Mouse (Mus musculus) kidney, embryonic 16.5 days (tissue): ENCODE results near the gene Mdc1. TPM values are rescaled to one million over a fixed set of nuclear protein-coding genes. Genes with fewer than 3 reads are reported as not detected.
A peak's percentile ranks its signal among the peaks of the same experiment; 100 is the strongest.

Source experiments
- ATAC-seq: fragments of 200-750 bp; cut with Nextera tagmentation; 2 replicates; pipeline ENCODE4 v1.8.0; 2017; ENCODE audit warnings: moderate TSS enrichment; ENCODE audit not compliant: low FRiP score, low TSS enrichment
- H3K27ac ChIP-seq: fragments of 300-500 bp; sonication (generic); 2 replicates; pipeline ENCODE4 v1.5.1; 2014; ENCODE audit warnings: low read length
- H3K27me3 ChIP-seq: fragments of 300-500 bp; sonication (generic); 2 replicates; pipeline ENCODE4 v1.6.1; 2014; ENCODE audit warnings: low read length, control low read depth, mixed read lengths; ENCODE audit not compliant: insufficient read depth
- H3K36me3 ChIP-seq: fragments of 300-500 bp; sonication (generic); 2 replicates; pipeline ENCODE4 v1.6.1; 2014; ENCODE audit warnings: low read length, control low read depth, mixed read lengths; ENCODE audit not compliant: insufficient read depth
- H3K4me1 ChIP-seq: fragments of 300-500 bp; sonication (generic); 2 replicates; pipeline ENCODE4 v1.6.1; 2014; ENCODE audit warnings: low read length, control low read depth, mixed read lengths; ENCODE audit not compliant: insufficient read depth
- H3K4me2 ChIP-seq: fragments of 300-500 bp; sonication (generic); replicated peaks from 2 replicates; pipeline ENCODE4 v1.6.1; 2014; ENCODE audit warnings: low read depth, low read length
- H3K4me3 ChIP-seq: fragments of 300-500 bp; sonication (generic); 2 replicates; pipeline ENCODE4 v1.5.1; 2014; ENCODE audit warnings: mild to moderate bottlenecking, low read length
- H3K9ac ChIP-seq: fragments of 300-500 bp; sonication (generic); replicated peaks from 2 replicates; pipeline ENCODE4 v1.6.1; 2014; ENCODE audit warnings: low read length
- H3K9me3 ChIP-seq: fragments of 300-500 bp; sonication (generic); 2 replicates; pipeline ENCODE4 v1.6.1; 2016; ENCODE audit warnings: low read length, control low read depth
- WGBS: fragments of 180-500 bp; shearing (Covaris S2); extraction: QIAGEN DNeasy Blood & Tissue Kit; methylation state at CpG from one replicate; pipeline ENCODE4 v1.1.7; 2014; 5-methylcytosine and 5-hydroxymethylcytosine counted together
- polyA plus RNA-seq: library from polyadenylated mRNA; unstranded; fragments of >200 nt; fragmentation: Nextera tagmentation; extraction: Ambion mirVana; gene quantifications from 2 replicates; pipeline ENCODE4 v1.2.1, GENCODE M21; 2015

The Mdc1 gene
- polyA plus RNA-seq = 16.3 and 16.7 TPM in 2 replicates

GRCm38 (mm10) chr17:35841076-35841950 is at the start of gene Mdc1:
Mdc1 (plus strand) TSS chr17:35841515.
- H3K36me3 ChIP-seq = peaks cover 19% of the 10 kb centered on the region
- peak within 1 kb of the TSS; percentile 76 for H3K4me3 ChIP-seq
- peak; percentile 92 for ATAC-seq
- H3K4me1 ChIP-seq = peaks cover 19% of the 10 kb centered on the region
- H3K9me3 ChIP-seq = no peaks in the 10 kb centered on the region
- WGBS = under 1% methylated on average over 59 of the region's 59 CpGs
- H3K9ac ChIP-seq = peak within 1 kb of the TSS; percentile 84
- H3K27ac ChIP-seq = peak within 1 kb of the TSS; percentile 91
- H3K4me2 ChIP-seq = peak within 1 kb of the TSS; percentile 77
- H3K27me3 ChIP-seq = no peaks in the 10 kb centered on the region

GRCm38 (mm10) chr17:35792837-35793236 is 48.5 kb upstream of the Mdc1 start:
- Histone ChIP-seq H3K36me3 (no peaks in the 10 kb centered on the region), H3K9me3 (no peaks in the 10 kb centered on the region), H3K27ac (no peak overlapping the region), H3K9ac (no peak overlapping the region), H3K27me3 (no peaks in the 10 kb centered on the region), H3K4me1 (no peaks in the 10 kb centered on the region), H3K4me3 (no peak overlapping the region), H3K4me2 (no peak overlapping the region)
- WGBS = 78% methylated on average over 2 of the region's 2 CpGs
- no peak for ATAC-seq

- ATAC-seq = no peak
- WGBS = 53% methylated on average over 2 of the region's 2 CpGs
- H3K9me3 ChIP-seq = peaks cover 3% of the 10 kb centered on the region; the same call in 1 of the 2 replicates
- no peak overlapping the region for H3K9ac ChIP-seq
- H3K36me3 ChIP-seq = no peaks in the 10 kb centered on the region
- no peak overlapping the region for H3K27ac ChIP-seq
- H3K4me2 ChIP-seq = no peak overlapping the region
- no peak overlapping the region for H3K4me3 ChIP-seq
- no peaks in the 10 kb centered on the region for H3K27me3 ChIP-seq
- no peaks in the 10 kb centered on the region for H3K4me1 ChIP-seq
These were observed 46.2 kb upstream of the Mdc1 start for GRCm38 (mm10) chr17:35795099-35795498.

- no peak overlapping the region for H3K4me2 ChIP-seq
- no peaks in the 10 kb centered on the region for H3K36me3 ChIP-seq
- H3K9me3 ChIP-seq = peaks cover 3% of the 10 kb centered on the region; the same call in 1 of the 2 replicates
- H3K4me1 ChIP-seq = no peaks in the 10 kb centered on the region
- H3K27me3 ChIP-seq = no peaks in the 10 kb centered on the region
- H3K4me3 ChIP-seq = no peak overlapping the region
- WGBS = 76% methylated on average over 6 of the region's 6 CpGs
- ATAC-seq = no peak
- no peak overlapping the region for H3K27ac ChIP-seq
- H3K9ac ChIP-seq = no peak overlapping the region
These were observed 45.7 kb upstream of the Mdc1 start for GRCm38 (mm10) chr17:35795656-35796055.

- Histone ChIP-seq H3K27me3 (no peaks in the 10 kb centered on the region), H3K4me2 (no peak overlapping the region), H3K36me3 (no peaks in the 10 kb centered on the region), H3K27ac (no peak overlapping the region), H3K9me3 (peaks cover 3% of the 10 kb centered on the region; the same call in 1 of the 2 replicates), H3K9ac (no peak overlapping the region), H3K4me3 (no peak overlapping the region), H3K4me1 (0 out of 2 replicates have a peak, but pooled peaks cover under 1% of the 10 kb centered on the region)
- ATAC-seq = no peak
- WGBS = 75% methylated on average over 5 of the region's 5 CpGs
These were observed 44.5 kb upstream of the Mdc1 start for GRCm38 (mm10) chr17:35796835-35797234.

GRCm38 (mm10) chr17:35800905-35801304 is 40.4 kb upstream of the Mdc1 start:
- no peak for ATAC-seq
- Histone ChIP-seq H3K4me3 (no peak overlapping the region), H3K4me1 (0 out of 2 replicates have a peak, but pooled peaks cover 7% of the 10 kb centered on the region), H3K4me2 (no peak overlapping the region), H3K36me3 (no peaks in the 10 kb centered on the region), H3K9me3 (peaks cover 3% of the 10 kb centered on the region; the same call in 1 of the 2 replicates), H3K9ac (no peak overlapping the region), H3K27ac (no peak overlapping the region), H3K27me3 (no peaks in the 10 kb centered on the region)
- 73% methylated on average over 2 of the region's 2 CpGs for WGBS

- no peak overlapping the region for H3K27ac ChIP-seq
- WGBS = 53% methylated on average over 6 of the region's 6 CpGs
- H3K27me3 ChIP-seq = no peaks in the 10 kb centered on the region
These were observed 38.3 kb upstream of the Mdc1 start for GRCm38 (mm10) chr17:35803020-35803419.

GRCm38 (mm10) chr17:35803858-35804399 is 37.4 kb upstream of the Mdc1 start:
- 73% methylated on average over 4 of the region's 4 CpGs for WGBS
- H3K9me3 ChIP-seq = no peaks in the 10 kb centered on the region
- no peaks in the 10 kb centered on the region for H3K36me3 ChIP-seq
- no peak overlapping the region for H3K27ac ChIP-seq
- H3K9ac ChIP-seq = no peak overlapping the region
- no peak overlapping the region for H3K4me3 ChIP-seq
- H3K27me3 ChIP-seq = no peaks in the 10 kb centered on the region
- H3K4me1 ChIP-seq = 0 out of 2 replicates have a peak, but pooled peaks cover 7% of the 10 kb centered on the region
- H3K4me2 ChIP-seq = no peak overlapping the region
- ATAC-seq = no peak

More at GRCm38 (mm10) chr17:35803020-35803419, 38.3 kb upstream of the Mdc1 start:
- no peak overlapping the region for H3K9ac ChIP-seq
- no peak for ATAC-seq
- peaks cover 3% of the 10 kb centered on the region; the same call in 1 of the 2 replicates for H3K9me3 ChIP-seq
- no peaks in the 10 kb centered on the region for H3K36me3 ChIP-seq
- H3K4me3 ChIP-seq = no peak overlapping the region
- 0 out of 2 replicates have a peak, but pooled peaks cover 7% of the 10 kb centered on the region for H3K4me1 ChIP-seq
- no peak overlapping the region for H3K4me2 ChIP-seq

- H3K9ac ChIP-seq = no peak overlapping the region
- no peak for ATAC-seq
- no peaks in the 10 kb centered on the region for H3K9me3 ChIP-seq
- no peaks in the 10 kb centered on the region for H3K36me3 ChIP-seq
- no peak overlapping the region for H3K4me3 ChIP-seq
- WGBS = 71% methylated on average over 9 of the region's 9 CpGs
- no peak overlapping the region for H3K4me2 ChIP-seq
- H3K27ac ChIP-seq = no peak overlapping the region
- H3K4me1 ChIP-seq = peaks cover 6% of the 10 kb centered on the region
- no peaks in the 10 kb centered on the region for H3K27me3 ChIP-seq
These were observed 33.2 kb upstream of the Mdc1 start for GRCm38 (mm10) chr17:35808073-35808472.

- peaks cover 14% of the 10 kb centered on the region for H3K4me1 ChIP-seq
These were observed 31.9 kb upstream of the Mdc1 start for GRCm38 (mm10) chr17:35809395-35809794.

More at GRCm38 (mm10) chr17:35809395-35809794, 31.9 kb upstream of the Mdc1 start:
- Histone ChIP-seq H3K27me3 (no peaks in the 10 kb centered on the region), H3K4me2 (no peak overlapping the region), H3K9me3 (no peaks in the 10 kb centered on the region), H3K36me3 (no peaks in the 10 kb centered on the region), H3K27ac (no peak overlapping the region), H3K4me3 (no peak overlapping the region), H3K9ac (no peak overlapping the region)
- no peak for ATAC-seq
- WGBS = 88% methylated on average over 11 of the region's 11 CpGs
